Mouse (Mus musculus): ENCODE measurements around the gene Kpna7. TPM values are rescaled to one million over a fixed set of nuclear protein-coding genes. Genes with fewer than 3 reads are reported as not detected.
"Not testable (repeated sequence)": the region's sequence is repeated elsewhere in the genome, so short reads cannot be mapped to it uniquely, and the experiment has no call there.

The Kpna7 gene
- total RNA-seq (2021) = not detected
- long read RNA-seq, experiment 1 = 0 reads
- long read RNA-seq, experiment 2 = 0 reads

DNA sequence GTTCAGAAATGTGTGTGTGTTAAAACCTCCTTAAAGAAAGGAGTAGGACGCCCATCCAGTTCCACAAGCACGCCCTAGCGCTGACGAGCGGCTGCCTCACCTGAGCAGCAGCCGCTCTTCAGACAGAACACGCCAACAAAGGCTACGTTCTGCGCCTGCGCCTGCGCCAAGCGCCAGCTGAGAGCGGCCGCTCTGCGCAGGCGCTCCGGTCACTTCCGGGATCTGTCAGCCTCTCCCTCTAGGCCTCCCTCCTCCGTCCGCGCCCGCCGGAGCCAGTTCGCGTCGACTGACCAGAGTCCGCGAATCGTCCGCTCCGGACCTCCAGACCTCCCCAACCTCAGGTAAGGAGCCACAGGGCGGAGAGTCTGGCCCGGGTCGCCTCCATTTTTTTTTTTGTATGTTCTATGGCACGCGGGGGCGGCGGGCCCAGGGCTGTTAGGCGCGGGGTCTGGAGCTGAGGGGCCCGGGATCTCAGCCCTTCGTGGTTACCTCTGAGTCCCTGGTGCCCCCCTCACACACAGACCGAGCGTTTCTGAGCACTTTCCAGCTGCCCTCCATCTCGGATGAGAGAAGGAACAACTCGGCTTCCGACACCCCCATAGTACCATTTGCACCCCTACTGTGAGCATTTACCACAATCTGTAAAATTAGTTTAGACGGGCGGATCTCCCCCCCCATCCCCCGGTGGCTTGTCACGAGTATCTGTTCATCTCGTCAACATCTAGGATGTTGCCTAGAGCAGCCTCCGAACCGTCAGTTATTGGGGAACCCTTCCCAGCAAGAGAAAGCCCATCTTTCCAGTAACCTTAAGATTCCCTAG lies at the start of gene Kpna7, which contains the start of gene Arpc1a:
Kpna7 (minus strand) TSS at position 399 of the 820 bp plus-strand sequence.
Arpc1a (plus strand) TSS at position 199 of the 820 bp plus-strand sequence.
- H3K4me3 ChIP-seq = peak within 1 kb of the TSS; percentile 82
- DNase-seq (ENCODE audit: low spot score in 2 of 2) = peak; percentile 90 to 91
- TF ChIP-seq CTCF (conservative IDR thresholded peaks at IDR 0.05) = no peak
- H3K27ac ChIP-seq = peak within 1 kb of the TSS; percentile 97

GRCm38 (mm10) chr5:145133275-145133674 lies 49.4 kb upstream of the Kpna7 start:
- H3K27ac ChIP-seq; H3K4me3 ChIP-seq; DNase-seq (ENCODE audit: low spot score in 2 of 2): not testable (repeated sequence)
- peak; percentile 35 for TF ChIP-seq CTCF (conservative IDR thresholded peaks at IDR 0.05)

GRCm38 (mm10) chr5:145130995-145131394 lies 47.2 kb upstream of the Kpna7 start:
- TF ChIP-seq CTCF (conservative IDR thresholded peaks at IDR 0.05) = no peak
- H3K4me3 ChIP-seq = no peak overlapping the region
- no peak for DNase-seq (ENCODE audit: low spot score in 2 of 2)
- H3K27ac ChIP-seq = peak overlapping the region; percentile 91

GRCm38 (mm10) chr5:145130191-145130590 lies 46.4 kb upstream of the Kpna7 start:
- no peak for TF ChIP-seq CTCF (conservative IDR thresholded peaks at IDR 0.05)
- peak overlapping the region; percentile 91 for H3K27ac ChIP-seq
- H3K4me3 ChIP-seq = no peak overlapping the region
- DNase-seq (ENCODE audit: low spot score in 2 of 2) = peak; percentile 61 to 76

DNA sequence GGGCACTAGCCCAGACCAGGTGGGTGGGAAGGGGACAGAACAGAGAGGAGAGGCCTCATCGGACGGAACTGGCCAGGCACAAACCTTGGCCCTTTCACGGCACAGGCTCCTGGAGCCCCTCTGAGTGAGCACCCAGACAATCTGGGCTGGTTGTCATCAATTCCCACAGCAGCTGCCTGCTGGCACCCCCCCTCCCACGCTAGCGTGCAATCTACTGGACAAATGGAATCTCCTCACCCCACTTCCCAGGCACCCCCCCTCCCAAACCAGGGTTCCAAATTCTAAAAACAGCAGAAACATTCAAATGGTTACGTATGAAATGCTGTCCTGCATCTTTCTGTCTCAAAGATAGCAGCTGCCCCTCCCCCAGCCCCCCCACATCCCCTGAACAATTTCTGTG lies 45.9 kb upstream of the Kpna7 start:
- DNase-seq (ENCODE audit: low spot score in 2 of 2); H3K4me3 ChIP-seq: not testable (repeated sequence)
- peak overlapping the region; percentile 91 for H3K27ac ChIP-seq

- Histone ChIP-seq H3K27ac (peak overlapping the region; percentile 91), H3K4me3 (no peak overlapping the region)
- DNase-seq (ENCODE audit: low spot score in 2 of 2) = no peak
- TF ChIP-seq CTCF (conservative IDR thresholded peaks at IDR 0.05) = no peak
Measured at GRCm38 (mm10) chr5:145129124-145129523, 45.3 kb upstream of the Kpna7 start.

GRCm38 (mm10) chr5:145126580-145126979 lies 42.8 kb upstream of the Kpna7 start:
- H3K4me3 ChIP-seq = no peak overlapping the region
- TF ChIP-seq CTCF (conservative IDR thresholded peaks at IDR 0.05) = no peak
- no peak for DNase-seq (ENCODE audit: low spot score in 2 of 2)
- H3K27ac ChIP-seq = no peak overlapping the region

DNA sequence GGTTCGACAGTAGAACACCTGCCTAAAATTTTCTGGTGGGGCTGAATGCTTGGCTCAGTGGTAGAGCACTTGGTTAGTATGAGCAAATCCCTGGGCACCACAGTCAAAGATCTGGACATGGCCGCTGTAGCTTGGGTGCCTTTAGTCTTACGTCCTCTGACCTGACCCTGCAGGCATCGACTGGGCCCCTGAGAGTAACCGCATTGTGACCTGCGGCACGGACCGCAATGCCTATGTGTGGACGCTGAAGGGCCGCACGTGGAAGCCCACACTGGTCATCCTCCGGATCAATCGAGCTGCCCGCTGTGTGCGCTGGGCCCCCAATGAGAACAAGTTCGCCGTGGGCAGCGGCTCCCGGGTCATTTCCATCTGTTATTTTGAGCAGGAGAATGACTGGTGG lies 39.6 kb upstream of the Kpna7 start:
- Histone ChIP-seq H3K27ac (no peak overlapping the region), H3K4me3 (no peak overlapping the region)
- DNase-seq (ENCODE audit: low spot score in 2 of 2) = no peak
- TF ChIP-seq CTCF (conservative IDR thresholded peaks at IDR 0.05) = no peak

DNA sequence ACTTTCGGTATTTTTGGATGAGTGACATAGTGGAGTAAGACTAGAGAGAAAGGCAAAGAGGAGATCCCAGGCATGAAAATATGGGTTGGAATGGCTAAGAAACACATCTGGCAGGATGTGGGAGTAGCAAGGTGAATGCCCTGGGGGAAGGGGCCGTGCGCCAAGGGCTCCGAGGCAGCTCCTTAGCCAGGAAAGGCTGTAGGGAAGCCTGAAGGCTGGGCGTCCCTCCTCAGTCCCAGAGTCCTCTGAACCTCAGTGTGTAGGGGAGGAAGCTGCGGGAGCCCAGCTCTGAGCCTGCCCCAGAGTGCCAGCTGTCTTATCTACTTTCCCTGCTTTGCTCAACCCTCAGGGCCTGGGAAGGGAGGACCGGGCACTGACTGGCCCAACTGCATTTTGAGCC lies 37.1 kb upstream of the Kpna7 start:
- no peak for TF ChIP-seq CTCF (conservative IDR thresholded peaks at IDR 0.05)

GRCm38 (mm10) chr5:145119385-145119784 lies 35.6 kb upstream of the Kpna7 start:
- TF ChIP-seq CTCF (conservative IDR thresholded peaks at IDR 0.05) = peak; percentile 61
- Histone ChIP-seq H3K4me3 (no peak overlapping the region), H3K27ac (no peak overlapping the region)
- no peak for DNase-seq (ENCODE audit: low spot score in 2 of 2)

More for the DNA sequence above, 37.1 kb upstream of the Kpna7 start:
- no peak overlapping the region for H3K4me3 ChIP-seq
- H3K27ac ChIP-seq = no peak overlapping the region
- no peak for DNase-seq (ENCODE audit: low spot score in 2 of 2)

- no peak overlapping the region for H3K4me3 ChIP-seq
- peak overlapping the region; percentile 53; the same call in 1 of the 2 replicates for H3K27ac ChIP-seq
- TF ChIP-seq CTCF (conservative IDR thresholded peaks at IDR 0.05) = no peak
- no peak for DNase-seq (ENCODE audit: low spot score in 2 of 2)
Measured at GRCm38 (mm10) chr5:145118461-145118860, 34.6 kb upstream of the Kpna7 start.

DNA sequence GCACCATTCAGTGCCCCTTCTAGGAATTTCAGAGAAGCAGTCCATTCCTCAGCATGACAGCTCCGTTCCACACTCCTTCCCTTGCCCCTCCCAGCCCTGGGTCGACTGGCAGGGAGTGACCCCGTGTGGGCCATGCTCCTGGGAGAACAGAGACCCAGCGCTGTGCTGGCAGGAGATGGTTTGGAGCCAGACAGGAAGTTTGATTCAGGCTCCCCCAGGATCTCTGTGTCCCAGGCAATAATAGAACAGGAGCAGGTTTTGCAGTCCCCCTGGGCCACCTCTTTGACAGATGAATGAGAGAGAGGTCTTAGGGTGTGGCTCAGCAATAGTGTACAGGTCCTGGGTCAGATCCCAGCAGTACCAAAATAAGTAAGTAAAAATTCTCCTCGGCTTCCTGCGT lies 34.2 kb upstream of the Kpna7 start:
- Histone ChIP-seq H3K27ac (peak overlapping the region; percentile 53; the same call in 1 of the 2 replicates), H3K4me3 (no peak overlapping the region)
- DNase-seq (ENCODE audit: low spot score in 2 of 2) = no peak
- TF ChIP-seq CTCF (conservative IDR thresholded peaks at IDR 0.05) = no peak

DNA sequence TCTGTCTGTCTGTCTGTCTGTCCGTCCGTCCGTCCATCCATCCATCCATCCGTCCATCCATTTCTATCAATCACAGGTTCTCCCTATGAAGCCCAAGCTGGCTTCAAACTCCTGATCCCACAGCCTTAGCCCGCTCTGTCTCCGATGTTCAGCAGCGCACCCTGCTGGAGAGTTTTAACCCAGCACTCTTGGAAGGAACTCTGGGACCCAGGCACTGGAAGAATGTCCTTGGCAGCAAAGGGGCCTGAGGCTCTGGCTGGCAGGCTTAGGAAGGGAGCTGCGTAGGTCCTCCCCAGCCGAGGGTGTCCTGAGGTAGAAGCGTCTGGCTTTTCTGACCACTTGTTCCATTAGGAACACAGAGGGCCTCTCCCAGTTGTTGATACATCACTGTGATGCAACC lies 33.1 kb upstream of the Kpna7 start:
- Histone ChIP-seq H3K4me3 (no peak overlapping the region), H3K27ac (peak overlapping the region; percentile 36)
- peak; percentile 82 for TF ChIP-seq CTCF (conservative IDR thresholded peaks at IDR 0.05)
- DNase-seq (ENCODE audit: low spot score in 2 of 2) = peak in 1 of 2 experiments; percentile 67

- TF ChIP-seq CTCF (conservative IDR thresholded peaks at IDR 0.05) = no peak
- H3K4me3 ChIP-seq = no peak overlapping the region
- DNase-seq (ENCODE audit: low spot score in 2 of 2) = no peak
- peak overlapping the region; percentile 67; the same call in 1 of the 2 replicates for H3K27ac ChIP-seq
Measured at GRCm38 (mm10) chr5:145116316-145116715, 32.5 kb upstream of the Kpna7 start.
